Comparison of ENCODE assay signal across 8 mouse cellular contexts in genomic region chr4:109475577-109476553, GRCm38 (mm10). TPM values are rescaled to one million over a fixed set of nuclear protein-coding genes. Genes with fewer than 3 reads are reported as not detected.
DNase-seq lines count a peak whose midpoint lies in the region; ATAC-seq and TF ChIP-seq lines count a peak whose summit lies in the region.

No protein-coding gene starts in this region.

- no peaks in the 10 kb centered on the region for H3K36me3 ChIP-seq in forebrain, postnatal 0 days (ENCODE audit: insufficient read depth)

- under 1% methylated on average over 66 of the region's 68 CpGs for WGBS in cerebellum, adult 2 months
- WGBS in forebrain, postnatal 0 days: 1% methylated on average over 60 of the region's 68 CpGs

- H3K9ac ChIP-seq in forebrain, postnatal 0 days: peak overlapping the region; percentile 87

- no peak for TF ChIP-seq CTCF in cerebellum, adult 2 months (IDR thresholded peaks at IDR 0.05; ENCODE audit: borderline replicate concordance, insufficient read depth, low read depth, low read length)
- no peak for TF ChIP-seq CTCF in forebrain, postnatal 0 days (IDR thresholded peaks at IDR 0.05; ENCODE audit: low read depth)

- peak overlapping the region; percentile 11 for H3K27ac ChIP-seq in cerebellum, adult 2 months (ENCODE audit: insufficient read depth, low read length)
- peak overlapping the region; percentile 85 for H3K27ac ChIP-seq in forebrain, postnatal 0 days (ENCODE audit: low read depth, low read length)

- peak; percentile 69 for ATAC-seq in forebrain, postnatal 0 days
- peak; percentile 23 to 33; a peak in 3 of 4 replicates for ATAC-seq in hematopoietic stem cell, adult 5-6 weeks (replicated peaks in 1 of 2; ENCODE audit: insufficient read depth in 1 of 2, low FRiP score in 2 of 2, low TSS enrichment in 1 of 2, low read depth in 1 of 2, poor library complexity in 2 of 2, severe bottlenecking in 2 of 2)

- H3K4me1 ChIP-seq in cerebellum, adult 2 months (ENCODE audit: control insufficient read depth, insufficient read depth, low read length): no peaks in the 10 kb centered on the region; the same call in 1 of the 2 replicates
- peaks cover 10% of the 10 kb centered on the region; the same call in 1 of the 2 replicates for H3K4me1 ChIP-seq in forebrain, postnatal 0 days (ENCODE audit: insufficient read depth)

- TF ChIP-seq POLR2A in cerebellum, adult 2 months (IDR thresholded peaks at IDR 0.05; ENCODE audit: borderline replicate concordance, insufficient read depth, low read length): 0 out of 2 replicates have a peak, but pooled peaks have one; percentile 16

- DNase-seq in MN1 (ENCODE audit: low spot score): peak; percentile 22
- DNase-seq in cerebellum, adult 2 months: peak; percentile 63 to 72
- DNase-seq in forebrain, postnatal 0 days: peak; percentile 63
- peak; percentile 60 to 63 for DNase-seq in layer of hippocampus, postnatal 10 days (ENCODE audit: low spot score in 2 of 2)
- peak; percentile 54 for DNase-seq in lung, postnatal 14 days
- peak; percentile 41 to 43 for DNase-seq in right cerebral cortex, adult 2 months (ENCODE audit: low spot score in 2 of 2)
- peak; percentile 53 for DNase-seq in urinary bladder, postnatal 25 days (ENCODE audit: low spot score)

- H3K4me2 ChIP-seq in forebrain, postnatal 0 days (ENCODE audit: low read depth): peak overlapping the region; percentile 58

- peak overlapping the region; percentile 68 for H3K4me3 ChIP-seq in cerebellum, adult 2 months (replicated peaks; ENCODE audit: insufficient read depth, low read depth, low read length)
- H3K4me3 ChIP-seq in forebrain, postnatal 0 days (ENCODE audit: low read depth, low read length): peak overlapping the region; percentile 74

- H3K9me3 ChIP-seq in forebrain, postnatal 0 days (ENCODE audit: low read length): no peaks in the 10 kb centered on the region

- H3K27me3 ChIP-seq in cerebellum, adult 2 months (ENCODE audit: control insufficient read depth, insufficient read depth, low read length): no peaks in the 10 kb centered on the region
- H3K27me3 ChIP-seq in forebrain, postnatal 0 days (ENCODE audit: insufficient read depth, low read length): no peaks in the 10 kb centered on the region

RNA-seq across cellular contexts. Expression of gene Rnf11, which starts 8.7 kb away (rescaled TPM):
- polyA plus RNA-seq in cerebellum, adult 2 months (2012; rRNA removed): 145 and 161 TPM in 2 replicates
- total RNA-seq in forebrain, postnatal 0 days (2014; rRNA removed): 161 and 167 TPM in 2 replicates
- 68.7 and 84.0 TPM in 2 replicates for polyA plus RNA-seq in forebrain, postnatal 0 days (2015; fragmentation: Nextera tagmentation; extraction: Ambion mirVana)
- total RNA-seq in hematopoietic stem cell, adult 5-6 weeks (2017): 38.7 and 55.1 TPM in 2 replicates
- 100 to 1,000 TPM; 164 to 180 TPM for total RNA-seq in layer of hippocampus, postnatal 10 days (2021)

RNA-seq across cellular contexts. Expression of gene 4930522H14Rik, which starts 55.2 kb away (rescaled TPM):
- polyA plus RNA-seq in cerebellum, adult 2 months (2012; rRNA removed): not detected in 2 replicates
- 0.29 TPM in 1 of 2 replicates, not detected in the other for total RNA-seq in forebrain, postnatal 0 days (2014; rRNA removed)
- polyA plus RNA-seq in forebrain, postnatal 0 days (2015; fragmentation: Nextera tagmentation; extraction: Ambion mirVana): not detected in 2 replicates
- not detected in 2 replicates for total RNA-seq in hematopoietic stem cell, adult 5-6 weeks (2017)
- not detected for total RNA-seq in layer of hippocampus, postnatal 10 days (2021)

Comparison
In these comparisons a context has a peak if more than half of its experiments do, and no peak if none do; other contexts are left out.
1. Peak in every context shown above with its lines: DNase-seq, ATAC-seq, H3K4me3 ChIP-seq and H3K27ac ChIP-seq.